Mouse (Mus musculus) layer of hippocampus, postnatal 36 days (tissue): ENCODE measurements around the gene Zranb2. TPM values are rescaled to one million over a fixed set of nuclear protein-coding genes. Genes with fewer than 3 reads are reported as not detected.
A peak's percentile ranks its signal among the peaks of the same experiment; 100 is the strongest.

Source experiments
- DNase-seq, 2 experiments: peaks; one replicate each; pipeline ENCODE4 v3.0.0; 2022
- total RNA-seq, 2 experiments: library from RNA; stranded (reverse); gene quantifications; 2 replicates each; pipeline ENCODE4 v1.2.3; 2021

The Zranb2 gene
- 100 to 1,000 TPM; 137 to 139 TPM for total RNA-seq

GRCm38 (mm10) chr3:157533964-157534785, at the start of gene Zranb2:
Zranb2 (plus strand) TSS chr3:157534160.
- DNase-seq, result peak; percentile 93

GRCm38 (mm10) chr3:157492043-157492442, 41.9 kb upstream of the Zranb2 start:
- no peak for DNase-seq

- no peak for DNase-seq
Observed at GRCm38 (mm10) chr3:157502216-157502615, 31.7 kb upstream of the Zranb2 start.

- no peak for DNase-seq
Observed at GRCm38 (mm10) chr3:157514116-157514796, 19.7 kb upstream of the Zranb2 start.

- no peak for DNase-seq
Observed at GRCm38 (mm10) chr3:157516471-157516870, 17.5 kb upstream of the Zranb2 start.

- DNase-seq, result no peak
Observed at GRCm38 (mm10) chr3:157517992-157518391, 16.0 kb upstream of the Zranb2 start.

- DNase-seq, result peak; percentile 45 to 49
Observed at GRCm38 (mm10) chr3:157520433-157520832, 13.5 kb upstream of the Zranb2 start.

- no peak for DNase-seq
Observed at GRCm38 (mm10) chr3:157523834-157524233, 10.1 kb upstream of the Zranb2 start.

- DNase-seq, result no peak
Observed at GRCm38 (mm10) chr3:157531585-157531984, 2.4 kb upstream of the Zranb2 start.

- no peak for DNase-seq
Observed at GRCm38 (mm10) chr3:157534786-157535415, 941 bp downstream of the Zranb2 start.

GRCm38 (mm10) chr3:157549323-157549722, 15.4 kb downstream of the Zranb2 start:
- no peak for DNase-seq

- no peak for DNase-seq
Observed at GRCm38 (mm10) chr3:157549758-157550600, 16.0 kb downstream of the Zranb2 start.

GRCm38 (mm10) chr3:157565196-157565595, 31.2 kb downstream of the Zranb2 start:
- DNase-seq, result no peak

GRCm38 (mm10) chr3:157566725-157567565, 33.0 kb downstream of the Zranb2 start, which contains the start of gene Ptger3:
Ptger3 (plus strand) TSS chr3:157566892.
- peak; percentile 5 to 11 for DNase-seq

GRCm38 (mm10) chr3:157567566-157568132, 33.7 kb downstream of the Zranb2 start:
- peak; percentile 12 to 24 for DNase-seq

- no peak for DNase-seq
Observed at GRCm38 (mm10) chr3:157572011-157572410, 38.1 kb downstream of the Zranb2 start.

GRCm38 (mm10) chr3:157575441-157576342, 41.7 kb downstream of the Zranb2 start:
- DNase-seq, result no peak

GRCm38 (mm10) chr3:157576343-157576722, 42.4 kb downstream of the Zranb2 start:
- DNase-seq, result no peak

GRCm38 (mm10) chr3:157576862-157577261, 42.9 kb downstream of the Zranb2 start:
- no peak for DNase-seq
